Mouse (Mus musculus): ENCODE measurements around the gene Gm13278. TPM values are rescaled to one million over a fixed set of nuclear protein-coding genes. Genes with fewer than 3 reads are reported as not detected.
A peak's percentile ranks its signal among the peaks of the same experiment; 100 is the strongest.
"Not testable (repeated sequence)": the region's sequence is repeated elsewhere in the genome, so short reads cannot be mapped to it uniquely, and the experiment has no call there.

Gene Gm13278
- polyA plus RNA-seq, 1 experiment from 2014 or later: not detected

DNA sequence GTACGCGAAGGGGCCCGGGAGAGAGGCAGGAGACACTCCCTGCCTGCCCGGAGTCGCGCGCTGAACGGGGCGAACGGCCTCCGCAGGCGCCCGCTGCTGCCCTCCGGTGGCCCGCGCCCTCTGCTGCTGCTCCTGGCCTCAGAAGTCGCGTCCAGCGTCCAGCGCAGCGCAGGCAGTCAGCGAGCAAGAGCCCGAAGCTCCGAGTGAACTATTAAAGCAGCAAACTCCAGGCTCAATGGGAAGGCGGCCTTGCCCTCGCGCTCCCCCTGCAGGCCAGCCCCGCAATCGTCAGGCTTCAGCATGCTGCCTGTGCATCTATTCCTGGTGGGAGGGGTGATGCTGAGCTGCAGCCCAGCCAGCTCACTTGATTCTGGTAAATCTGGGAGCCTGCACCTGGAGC is 11.6 kb downstream of the Gm13278 start, which contains the start of gene Gm13287:
Gene Gm13287 (plus strand): TSS at position 301 of the 400 bp plus-strand sequence.
- H3K4me1 ChIP-seq; H3K9ac ChIP-seq; H3K4me2 ChIP-seq (replicated peaks); H3K36me3 ChIP-seq; H3K9me3 ChIP-seq (replicated peaks); H3K4me3 ChIP-seq; ATAC-seq (ENCODE audit: low FRiP score); H3K27me3 ChIP-seq; H3K27ac ChIP-seq: not testable (repeated sequence)
- no CpG with 5 or more reads among the region's 29 CpGs for WGBS

DNA sequence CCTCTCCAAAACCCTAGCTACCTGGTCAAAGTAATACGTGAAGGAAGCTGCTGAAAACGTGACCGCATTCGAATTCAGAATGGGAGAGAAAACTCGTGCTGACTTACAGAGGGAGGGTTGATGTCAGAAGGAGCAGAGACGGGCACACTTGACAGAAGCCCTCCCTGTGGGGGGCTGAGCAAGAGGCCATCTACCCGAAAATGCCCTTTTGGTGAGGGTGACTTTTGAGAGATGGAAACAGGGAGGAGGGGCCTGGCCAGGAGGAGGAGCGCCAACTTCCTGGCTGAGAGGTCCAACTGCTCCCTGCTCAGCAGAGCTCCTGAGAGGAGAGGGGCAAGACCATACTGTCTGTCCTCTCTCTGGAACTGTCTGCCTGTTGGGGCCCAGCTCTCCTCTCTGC is 13.9 kb downstream of the Gm13278 start, which contains the start of gene Gm13288:
Gene Gm13288 (plus strand): TSS at position 301 of the 400 bp plus-strand sequence.
- peak within 1 kb of the TSS; percentile 43 for H3K4me2 ChIP-seq (replicated peaks)
- H3K4me3 ChIP-seq; H3K9ac ChIP-seq; H3K4me1 ChIP-seq; H3K9me3 ChIP-seq (replicated peaks); H3K36me3 ChIP-seq; ATAC-seq (ENCODE audit: low FRiP score); H3K27ac ChIP-seq; H3K27me3 ChIP-seq: not testable (repeated sequence)
- WGBS: no CpG with 5 or more reads among the region's 8 CpGs

GRCm38 (mm10) chr4:88805761-88806160 is 14.4 kb downstream of the Gm13278 start:
- not testable (repeated sequence) for H3K9me3 ChIP-seq (replicated peaks); ATAC-seq (ENCODE audit: low FRiP score); H3K27me3 ChIP-seq; H3K27ac ChIP-seq; H3K9ac ChIP-seq; H3K4me3 ChIP-seq; H3K4me1 ChIP-seq; H3K36me3 ChIP-seq
- WGBS: 0% methylated on average over 7 of the region's 34 CpGs
- peak overlapping the region; percentile 43 for H3K4me2 ChIP-seq (replicated peaks)

- Histone ChIP-seq H3K36me3 (no peaks in the 10 kb centered on the region), H3K27me3 (no peaks in the 10 kb centered on the region; the same call in 1 of the 2 replicates), H3K4me1 (no peaks in the 10 kb centered on the region), H3K9ac (no peak within 1 kb of the TSS), H3K9me3 (replicated peaks) (no peaks in the 10 kb centered on the region), H3K4me2 (replicated peaks) (no peak within 1 kb of the TSS), H3K27ac (no peak within 1 kb of the TSS), H3K4me3 (no peak within 1 kb of the TSS)
- 69% methylated on average over 3 of the region's 3 CpGs for WGBS
- ATAC-seq (ENCODE audit: low FRiP score): no peak
Measured at GRCm38 (mm10) chr4:88815928-88816327, 24.6 kb downstream of the Gm13278 start, which contains the start of gene Ifna7. Ifna7 (plus strand) TSS chr4:88816228.

GRCm38 (mm10) chr4:88819659-88820058 is 28.3 kb downstream of the Gm13278 start, which contains the start of gene Ifna11:
Ifna11 (plus strand) TSS chr4:88819959.
- no peaks in the 10 kb centered on the region for H3K9me3 ChIP-seq (replicated peaks)
- no peaks in the 10 kb centered on the region; the same call in 1 of the 2 replicates for H3K27me3 ChIP-seq
- no peak within 1 kb of the TSS for H3K27ac ChIP-seq
- no peak within 1 kb of the TSS for H3K4me3 ChIP-seq
- 92% methylated on average over 1 of the region's 1 CpGs for WGBS
- H3K36me3 ChIP-seq: no peaks in the 10 kb centered on the region
- ATAC-seq (ENCODE audit: low FRiP score): no peak
- no peaks in the 10 kb centered on the region for H3K4me1 ChIP-seq
- H3K4me2 ChIP-seq (replicated peaks): no peak within 1 kb of the TSS
- no peak within 1 kb of the TSS for H3K9ac ChIP-seq

DNA sequence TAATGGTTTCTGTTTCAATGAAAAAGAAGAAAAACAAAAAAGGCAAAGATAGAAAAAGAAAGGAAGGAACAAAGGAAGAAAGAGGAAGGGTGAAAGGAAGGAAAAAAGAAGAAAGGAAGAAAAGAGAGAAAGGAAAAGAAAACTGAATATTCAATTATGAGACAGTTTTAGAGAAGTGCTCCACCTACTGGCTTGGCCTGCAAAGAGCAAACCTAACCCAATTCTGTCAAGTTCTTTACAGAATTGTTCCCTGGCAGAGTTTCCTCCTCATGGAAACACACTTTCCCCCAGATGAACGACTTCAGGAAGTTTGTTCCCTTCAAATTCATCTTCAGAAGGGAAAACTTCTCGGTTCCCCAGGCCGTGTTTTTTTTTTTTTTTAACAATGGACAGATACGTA is 31.6 kb downstream of the Gm13278 start:
- Histone ChIP-seq H3K4me3 (no peak overlapping the region), H3K9me3 (replicated peaks) (no peaks in the 10 kb centered on the region), H3K9ac (no peak overlapping the region), H3K4me2 (replicated peaks) (no peak overlapping the region), H3K27me3 (no peaks in the 10 kb centered on the region), H3K36me3 (no peaks in the 10 kb centered on the region), H3K4me1 (no peaks in the 10 kb centered on the region), H3K27ac (no peak overlapping the region)
- ATAC-seq (ENCODE audit: low FRiP score): no peak
- 29% methylated on average over 4 of the region's 4 CpGs for WGBS

GRCm38 (mm10) chr4:88827116-88827515 is 35.8 kb downstream of the Gm13278 start, which contains the start of gene Ifna6:
Ifna6 (plus strand) TSS chr4:88827416.
- H3K4me3 ChIP-seq; H3K27ac ChIP-seq; H3K9me3 ChIP-seq (replicated peaks); H3K27me3 ChIP-seq; H3K4me2 ChIP-seq (replicated peaks); H3K36me3 ChIP-seq; ATAC-seq (ENCODE audit: low FRiP score); H3K9ac ChIP-seq; H3K4me1 ChIP-seq: not testable (repeated sequence)

DNA sequence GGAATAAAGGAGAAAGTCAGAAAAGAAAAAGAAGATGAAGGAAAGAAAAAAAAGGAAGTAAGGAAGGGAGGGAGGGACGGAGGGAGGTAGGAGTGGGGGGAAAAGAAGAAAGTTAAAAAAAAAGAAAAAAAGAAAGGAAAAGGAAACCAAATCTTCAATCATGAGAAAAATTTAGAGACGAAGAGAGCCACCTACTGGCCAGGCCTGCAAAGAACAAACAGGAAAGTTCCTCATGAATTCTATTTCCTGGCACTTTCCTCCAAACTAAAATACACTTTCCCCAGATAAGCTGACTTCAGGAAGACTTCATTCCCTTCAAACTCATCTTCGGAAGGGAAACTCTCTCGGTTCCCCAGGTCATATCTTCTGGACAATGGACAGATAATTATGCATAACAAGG is 39.2 kb downstream of the Gm13278 start:
- Histone ChIP-seq H3K4me3 (no peak overlapping the region), H3K9me3 (replicated peaks) (no peaks in the 10 kb centered on the region), H3K4me1 (no peaks in the 10 kb centered on the region), H3K36me3 (no peaks in the 10 kb centered on the region), H3K27me3 (no peaks in the 10 kb centered on the region), H3K4me2 (replicated peaks) (no peak overlapping the region), H3K27ac (no peak overlapping the region), H3K9ac (no peak overlapping the region)
- 29% methylated on average over 4 of the region's 4 CpGs for WGBS
- ATAC-seq (ENCODE audit: low FRiP score): no peak

GRCm38 (mm10) chr4:88835225-88835624 is 43.9 kb downstream of the Gm13278 start, which contains the start of gene Ifna5:
Ifna5 (plus strand) TSS chr4:88835525.
- H3K4me3 ChIP-seq; H3K27ac ChIP-seq; H3K4me2 ChIP-seq (replicated peaks); H3K27me3 ChIP-seq; ATAC-seq (ENCODE audit: low FRiP score); H3K9me3 ChIP-seq (replicated peaks); H3K9ac ChIP-seq; H3K4me1 ChIP-seq; H3K36me3 ChIP-seq: not testable (repeated sequence)
- 50% methylated on average over 1 of the region's 1 CpGs for WGBS

DNA sequence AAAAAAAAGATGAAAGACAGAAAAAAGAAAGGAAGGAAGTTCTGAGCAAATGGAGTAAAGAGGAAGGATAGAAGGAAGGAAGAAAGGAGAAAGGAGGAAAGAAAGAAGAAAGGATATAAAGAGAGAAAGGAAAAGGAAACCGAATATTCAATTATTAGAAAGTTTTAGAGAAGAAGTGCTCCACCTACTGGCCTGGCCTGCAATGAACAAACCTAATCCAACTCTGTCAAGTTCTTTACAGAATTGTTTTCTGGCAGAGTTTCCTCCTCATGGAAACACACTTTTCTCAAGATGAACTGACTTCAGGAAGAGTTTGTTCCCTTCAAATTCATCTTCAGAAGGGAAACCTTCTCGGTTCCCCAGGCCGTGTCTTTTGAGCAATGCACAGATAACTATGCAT is 47.5 kb downstream of the Gm13278 start:
- Histone ChIP-seq H3K4me3 (no peak overlapping the region), H3K4me2 (replicated peaks) (no peak overlapping the region), H3K36me3 (no peaks in the 10 kb centered on the region), H3K27me3 (no peaks in the 10 kb centered on the region), H3K9ac (no peak overlapping the region), H3K4me1 (no peaks in the 10 kb centered on the region), H3K27ac (no peak overlapping the region), H3K9me3 (replicated peaks) (no peaks in the 10 kb centered on the region)
- no peak for ATAC-seq (ENCODE audit: low FRiP score)
- WGBS: 53% methylated on average over 3 of the region's 3 CpGs

DNA sequence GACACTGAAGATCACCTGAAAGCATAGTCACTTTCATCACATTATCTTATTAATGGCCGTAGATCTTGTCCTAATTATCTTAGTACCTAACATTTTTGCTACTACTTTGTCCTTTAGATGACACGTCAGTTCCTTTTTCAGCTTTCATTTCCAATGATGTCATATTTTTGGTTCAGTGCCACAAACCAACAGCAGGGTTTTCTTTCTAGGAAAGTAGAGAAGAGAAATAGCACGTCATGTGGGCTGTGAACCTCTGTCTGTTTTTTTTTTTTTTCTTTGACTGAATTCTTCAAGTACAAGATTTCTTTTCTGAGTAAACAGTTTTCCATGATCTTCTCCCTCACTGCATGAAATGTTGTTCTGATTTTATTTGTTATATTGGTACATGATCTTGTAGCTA is 48.7 kb downstream of the Gm13278 start:
- no peak overlapping the region for H3K4me2 ChIP-seq (replicated peaks)

DNA sequence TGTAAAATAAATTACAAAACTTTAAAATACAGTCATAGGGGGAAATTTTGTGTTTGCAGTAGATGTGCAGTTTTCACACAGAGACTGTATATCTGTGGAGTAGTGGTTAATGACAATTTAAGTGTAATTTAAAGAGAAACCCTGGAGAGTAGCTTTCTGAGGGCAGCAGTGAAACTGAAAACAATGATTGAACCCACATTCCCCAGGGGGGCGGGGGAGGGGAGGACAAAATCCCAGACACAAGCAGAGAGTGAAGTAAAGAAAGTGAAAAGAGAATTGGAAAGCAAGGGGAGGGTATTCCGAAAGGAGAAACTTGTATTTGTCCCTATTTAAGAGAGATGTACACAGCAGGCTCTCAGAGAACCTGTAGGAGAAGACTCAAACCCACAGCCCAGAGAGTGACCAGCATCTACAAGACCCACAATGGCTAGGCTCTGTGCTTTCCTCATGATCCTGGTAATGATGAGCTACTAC is 50.1 kb downstream of the Gm13278 start, which contains the start of gene Ifna4:
Gene Ifna4 (plus strand): TSS at position 424 of the 474 bp plus-strand sequence.
- no peaks in the 10 kb centered on the region for H3K27me3 ChIP-seq
- ATAC-seq (ENCODE audit: low FRiP score): no peak
- no peak within 1 kb of the TSS for H3K9ac ChIP-seq
- H3K27ac ChIP-seq: no peak within 1 kb of the TSS
- no peaks in the 10 kb centered on the region for H3K4me1 ChIP-seq
- no peaks in the 10 kb centered on the region for H3K9me3 ChIP-seq (replicated peaks)
- H3K36me3 ChIP-seq: no peaks in the 10 kb centered on the region
- no peak within 1 kb of the TSS for H3K4me2 ChIP-seq (replicated peaks)
- WGBS: 26% methylated on average over 2 of the region's 2 CpGs
- no peak within 1 kb of the TSS for H3K4me3 ChIP-seq

More for the DNA sequence above, 48.7 kb downstream of the Gm13278 start:
- ATAC-seq (ENCODE audit: low FRiP score): no peak
- Histone ChIP-seq H3K27ac (no peak overlapping the region), H3K9me3 (replicated peaks) (no peaks in the 10 kb centered on the region), H3K9ac (no peak overlapping the region), H3K4me1 (no peaks in the 10 kb centered on the region), H3K36me3 (no peaks in the 10 kb centered on the region), H3K4me3 (no peak overlapping the region), H3K27me3 (no peaks in the 10 kb centered on the region)
- 84% methylated on average over 3 of the region's 3 CpGs for WGBS
